Mouse (Mus musculus) neural tube, embryonic 11.5 days (tissue): ENCODE measurements around the gene Ppp1r9a. TPM values are rescaled to one million over a fixed set of nuclear protein-coding genes. Genes with fewer than 3 reads are reported as not detected.
"Not testable (repeated sequence)": the region's sequence is repeated elsewhere in the genome, so short reads cannot be mapped to it uniquely, and the experiment has no call there.

Source experiments
- ATAC-seq: fragments of 200-750 bp; cut with Nextera tagmentation; 2 replicates; pipeline ENCODE4 v1.8.0; 2017; ENCODE audit warnings: moderate number of reproducible peaks, mild to moderate bottlenecking, moderate TSS enrichment, moderate library complexity; ENCODE audit not compliant: insufficient read depth, low FRiP score, low TSS enrichment
- DNase-seq: peaks from one replicate; pipeline ENCODE4 v3.0.0-alpha.2; 2015; ENCODE audit warnings: low spot score
- H3K27ac ChIP-seq: fragments of 300-500 bp; sonication (generic); 2 replicates; pipeline ENCODE4 v1.5.1; 2014; ENCODE audit warnings: low read depth, mild to moderate bottlenecking, low read length
- H3K27me3 ChIP-seq: fragments of 300-500 bp; sonication (generic); 2 replicates; pipeline ENCODE4 v1.6.1; 2014; ENCODE audit warnings: mild to moderate bottlenecking, low read length, mixed read lengths; ENCODE audit not compliant: control insufficient read depth, insufficient read depth
- H3K36me3 ChIP-seq: fragments of 300-500 bp; sonication (generic); 2 replicates; pipeline ENCODE4 v1.6.1; 2014; ENCODE audit warnings: mild to moderate bottlenecking, low read length, moderate library complexity, mixed read lengths; ENCODE audit not compliant: control insufficient read depth, insufficient read depth
- H3K4me1 ChIP-seq: fragments of 300-500 bp; sonication (generic); 2 replicates; pipeline ENCODE4 v1.6.1; 2014; ENCODE audit warnings: low read length, mixed read lengths; ENCODE audit not compliant: control insufficient read depth, insufficient read depth
- H3K4me2 ChIP-seq: fragments of 300-500 bp; sonication (generic); 2 replicates; pipeline ENCODE4 v1.6.1; 2014; ENCODE audit warnings: low read depth, mild to moderate bottlenecking, moderate library complexity
- H3K4me3 ChIP-seq: fragments of 300-500 bp; sonication (generic); 2 replicates; pipeline ENCODE4 v1.5.1; 2014; ENCODE audit warnings: low read depth, low read length
- H3K9ac ChIP-seq: fragments of 300-500 bp; sonication (generic); 2 replicates; pipeline ENCODE4 v1.6.1; 2014; ENCODE audit warnings: mild to moderate bottlenecking, low read length
- H3K9me3 ChIP-seq: fragments of 300-500 bp; sonication (generic); 2 replicates; pipeline ENCODE4 v1.6.1; 2016; ENCODE audit warnings: low read length; ENCODE audit not compliant: control insufficient read depth
- WGBS: fragments of 180-500 bp; shearing (Covaris S2); extraction: QIAGEN DNeasy Blood & Tissue Kit; methylation state at CpG from one replicate; pipeline ENCODE4 v1.1.7; 2014; 5-methylcytosine and 5-hydroxymethylcytosine counted together
- polyA plus RNA-seq: library from polyadenylated mRNA; unstranded; fragments of >200 nt; fragmentation: Nextera tagmentation; extraction: Ambion mirVana; gene quantifications from 2 replicates; pipeline ENCODE4 v1.2.1, GENCODE M21; 2014

The Ppp1r9a gene
- polyA plus RNA-seq, 1 experiment from 2014 or later = 16.7 TPM

DNA sequence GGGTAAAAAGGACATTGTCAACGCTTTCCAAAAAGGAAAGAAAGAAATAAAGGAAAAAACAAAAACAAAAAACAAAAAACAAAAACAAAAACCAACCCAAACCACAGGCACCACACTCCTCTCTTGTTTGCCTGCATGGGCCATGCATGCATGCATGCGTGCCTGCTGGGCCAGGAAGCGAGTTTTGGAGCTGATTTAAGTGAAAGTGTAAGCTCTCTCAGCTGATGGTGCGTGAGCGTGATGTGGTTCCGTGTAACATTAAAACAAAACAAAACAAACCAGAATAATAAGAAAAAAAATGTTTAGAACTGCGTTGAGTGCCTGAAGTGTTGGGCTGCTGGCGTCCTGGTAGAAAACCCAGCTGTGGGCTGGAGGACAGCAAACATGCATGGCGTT, 1.3 kb downstream of the Ppp1r9a start:
- Histone ChIP-seq H3K36me3 (peaks cover 2% of the 10 kb centered on the region), H3K9ac (peak overlapping the region; percentile 80), H3K9me3 (no peaks in the 10 kb centered on the region), H3K27ac (peak overlapping the region; percentile 99), H3K27me3 (no peaks in the 10 kb centered on the region), H3K4me1 (peaks cover 8% of the 10 kb centered on the region), H3K4me2 (peak overlapping the region; percentile 53), H3K4me3 (peak overlapping the region; percentile 72)
- WGBS = 5% methylated on average over 9 of the region's 9 CpGs
- DNase-seq (no peak), ATAC-seq (peak; percentile 19; the same call in 1 of the 2 replicates)

DNA sequence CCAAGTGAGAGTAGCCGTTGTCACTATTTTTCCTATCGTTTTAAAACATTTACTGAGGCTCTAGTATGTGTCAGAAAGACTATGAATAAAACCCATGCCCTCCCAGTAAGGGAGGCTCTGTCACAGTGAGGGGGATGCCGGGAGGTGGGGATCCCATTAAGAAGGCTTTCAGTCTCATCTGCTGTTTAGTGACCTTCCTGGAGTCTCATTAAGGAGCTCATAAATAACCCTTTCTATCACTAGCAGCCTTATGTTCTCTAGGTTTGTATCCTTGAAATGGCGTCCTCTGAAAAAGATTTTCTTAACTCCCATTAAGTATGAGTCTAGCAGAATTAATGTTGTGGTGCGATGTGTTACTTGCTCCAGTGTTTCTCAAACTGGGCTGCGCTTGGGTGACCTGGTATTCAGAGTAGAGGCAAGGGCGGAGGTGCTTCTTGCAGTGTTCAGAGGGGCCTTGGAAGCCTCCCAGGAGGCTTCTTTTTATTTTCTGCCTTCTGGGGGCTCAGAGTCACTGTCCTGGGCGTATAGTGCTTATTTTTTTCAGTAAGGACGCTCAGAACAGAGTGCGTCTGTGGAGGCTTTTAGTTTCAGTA, 7.4 kb downstream of the Ppp1r9a start:
- H3K9ac ChIP-seq = peak overlapping the region; percentile 41
- ATAC-seq = peak; percentile 71

DNA sequence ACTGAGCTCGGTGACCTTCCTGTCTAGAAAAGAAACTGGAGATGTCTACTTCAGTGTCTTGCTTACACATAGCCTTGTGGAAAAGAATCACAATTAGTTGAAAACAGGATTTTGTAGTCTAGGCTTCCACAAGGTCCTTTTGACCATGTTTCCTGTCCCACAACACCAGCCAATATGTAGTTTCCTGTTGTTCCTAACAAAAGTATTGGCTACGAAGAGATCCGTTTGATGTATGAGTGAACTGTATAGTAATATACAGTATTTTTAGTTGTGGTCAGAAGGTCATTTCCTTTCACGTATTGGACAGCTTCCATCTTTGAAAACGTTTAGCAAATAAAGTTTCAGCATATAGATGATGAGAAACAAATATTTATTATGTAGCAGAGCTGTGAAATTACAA, 15.8 kb downstream of the Ppp1r9a start:
- no peak overlapping the region for H3K27ac ChIP-seq
- 87% methylated on average over 5 of the region's 5 CpGs for WGBS
- no peaks in the 10 kb centered on the region; the same call in 1 of the 2 replicates for H3K36me3 ChIP-seq
- H3K9me3 ChIP-seq = no peaks in the 10 kb centered on the region
- no peak overlapping the region for H3K4me2 ChIP-seq
- ATAC-seq = no peak
- no peak overlapping the region for H3K9ac ChIP-seq
- H3K4me1 ChIP-seq = no peaks in the 10 kb centered on the region
- H3K4me3 ChIP-seq = no peak overlapping the region
- no peak for DNase-seq
- H3K27me3 ChIP-seq = no peaks in the 10 kb centered on the region

More for the DNA sequence above, 7.4 kb downstream of the Ppp1r9a start:
- Histone ChIP-seq H3K9me3 (no peaks in the 10 kb centered on the region), H3K27me3 (no peaks in the 10 kb centered on the region), H3K27ac (peak overlapping the region; percentile 53), H3K4me2 (no peak overlapping the region; the same call in 1 of the 2 replicates), H3K36me3 (peaks cover 2% of the 10 kb centered on the region), H3K4me1 (peaks cover 12% of the 10 kb centered on the region), H3K4me3 (no peak overlapping the region)
- peak; percentile 37 for DNase-seq
- WGBS = 28% methylated on average over 10 of the region's 10 CpGs

DNA sequence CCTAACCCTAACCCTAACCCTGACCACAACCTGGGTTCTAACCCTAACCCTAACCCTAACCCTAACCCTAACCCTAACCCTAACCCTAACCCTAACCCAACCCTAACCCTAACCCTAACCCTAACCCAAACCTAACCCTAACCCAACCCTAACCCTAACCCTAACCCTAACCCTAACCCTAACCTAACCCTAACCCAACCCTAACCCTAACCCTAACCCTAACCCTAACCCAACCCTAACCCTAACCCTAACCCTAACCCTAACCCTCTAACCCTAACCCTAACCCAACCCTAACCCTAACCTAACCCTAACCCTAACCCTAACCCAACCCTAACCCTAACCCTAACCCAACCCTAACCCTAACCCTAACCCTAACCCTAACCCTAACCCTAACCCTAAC, 21.1 kb downstream of the Ppp1r9a start:
- not testable (repeated sequence) for H3K27me3 ChIP-seq, H3K9me3 ChIP-seq, DNase-seq, H3K36me3 ChIP-seq, H3K9ac ChIP-seq, H3K4me1 ChIP-seq, H3K4me2 ChIP-seq, H3K27ac ChIP-seq, H3K4me3 ChIP-seq
- ATAC-seq = peak; percentile 61

DNA sequence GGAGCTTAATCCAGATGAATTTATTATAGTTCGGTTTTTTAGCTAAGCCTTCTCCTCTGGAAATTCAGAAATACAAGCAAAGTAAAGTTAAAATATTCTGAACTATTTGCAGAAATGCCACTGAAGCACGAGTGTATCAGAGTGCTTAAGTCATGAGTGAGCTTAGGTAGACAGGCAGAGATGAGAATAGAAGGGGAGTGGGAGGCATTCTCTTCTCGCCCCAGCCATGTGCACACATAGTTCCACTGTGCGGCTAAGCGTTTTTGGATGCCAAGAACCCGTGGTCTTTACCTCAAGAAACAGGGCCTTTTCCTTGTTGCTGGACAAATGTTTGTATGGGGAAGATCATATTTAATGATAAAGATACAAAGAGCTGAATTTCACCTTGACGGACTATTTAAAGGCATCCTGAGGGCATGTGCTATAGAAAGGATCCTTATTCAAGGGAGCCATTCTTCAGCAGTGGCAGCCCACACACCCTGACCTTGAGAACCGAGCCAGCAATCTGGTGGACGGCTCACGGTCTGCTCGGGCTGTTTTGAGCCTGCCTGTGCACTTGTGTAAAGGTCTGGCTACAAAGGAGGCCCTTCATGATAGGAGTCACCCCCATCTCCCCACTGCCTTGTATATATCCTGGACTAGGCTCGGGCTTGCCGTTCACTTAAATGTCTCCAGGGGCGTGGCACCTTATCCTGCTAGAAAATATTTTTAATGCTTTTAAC, 23.4 kb downstream of the Ppp1r9a start:
- 78% methylated on average over 14 of the region's 14 CpGs for WGBS
- H3K27me3 ChIP-seq = no peaks in the 10 kb centered on the region
- H3K9ac ChIP-seq = no peak overlapping the region
- no peaks in the 10 kb centered on the region for H3K36me3 ChIP-seq
- DNase-seq (no peak), ATAC-seq (no peak)
- no peak overlapping the region for H3K27ac ChIP-seq
- H3K4me3 ChIP-seq = no peak overlapping the region
- H3K9me3 ChIP-seq = no peaks in the 10 kb centered on the region
- no peaks in the 10 kb centered on the region for H3K4me1 ChIP-seq
- no peak overlapping the region for H3K4me2 ChIP-seq

DNA sequence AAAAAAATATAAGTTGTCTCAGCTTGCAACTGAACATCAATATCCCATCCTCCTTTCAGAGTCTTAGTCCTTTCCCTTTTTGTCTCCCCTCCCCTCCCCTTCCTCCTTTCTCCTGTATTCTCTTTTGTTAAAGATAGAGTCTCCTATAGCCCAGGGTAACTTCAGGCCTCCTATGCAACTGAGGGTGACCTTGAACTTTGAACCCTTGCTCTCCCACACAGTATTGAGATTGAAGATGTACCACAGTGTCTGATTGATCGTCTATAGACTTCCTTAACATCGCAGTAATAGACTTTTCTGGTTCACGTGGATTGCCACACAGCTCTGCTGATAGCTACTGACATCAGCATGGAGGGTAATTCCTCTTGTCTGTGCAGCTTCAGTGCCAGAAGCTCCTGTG, 27.6 kb downstream of the Ppp1r9a start:
- Histone ChIP-seq H3K4me2 (no peak overlapping the region), H3K9me3 (no peaks in the 10 kb centered on the region), H3K27ac (no peak overlapping the region), H3K4me3 (no peak overlapping the region), H3K27me3 (no peaks in the 10 kb centered on the region), H3K36me3 (no peaks in the 10 kb centered on the region), H3K9ac (no peak overlapping the region), H3K4me1 (no peaks in the 10 kb centered on the region)
- ATAC-seq (no peak), DNase-seq (no peak)
- 80% methylated on average over 3 of the region's 3 CpGs for WGBS

DNA sequence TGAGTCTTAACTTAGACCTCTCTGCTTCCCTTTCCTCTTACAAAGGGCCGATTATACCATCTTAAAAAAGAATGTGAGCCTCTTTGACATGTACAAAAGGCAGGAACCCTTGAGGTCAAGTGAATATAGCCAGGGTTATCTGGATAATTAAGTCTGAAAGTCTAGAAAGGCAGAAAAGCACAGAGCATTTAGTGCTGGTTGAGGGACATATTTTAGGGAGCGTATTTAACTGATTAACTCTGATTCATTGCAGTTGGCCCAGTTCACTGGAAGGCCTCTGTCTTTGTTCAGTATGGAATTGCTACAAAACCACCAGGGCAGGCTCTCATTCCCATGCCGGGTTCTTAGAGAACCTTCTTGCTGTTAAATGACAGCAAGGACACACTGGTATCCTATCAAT, 36.2 kb downstream of the Ppp1r9a start:
- no peak overlapping the region for H3K9ac ChIP-seq
- WGBS = 29% methylated on average over 3 of the region's 3 CpGs
- no peaks in the 10 kb centered on the region for H3K36me3 ChIP-seq
- no peak for DNase-seq
- no peak overlapping the region for H3K4me3 ChIP-seq
- H3K9me3 ChIP-seq = no peaks in the 10 kb centered on the region
- no peak overlapping the region for H3K4me2 ChIP-seq
- no peaks in the 10 kb centered on the region for H3K27me3 ChIP-seq
- ATAC-seq = no peak; the same call in 1 of the 2 replicates
- H3K27ac ChIP-seq = no peak overlapping the region
- peaks cover 3% of the 10 kb centered on the region for H3K4me1 ChIP-seq

DNA sequence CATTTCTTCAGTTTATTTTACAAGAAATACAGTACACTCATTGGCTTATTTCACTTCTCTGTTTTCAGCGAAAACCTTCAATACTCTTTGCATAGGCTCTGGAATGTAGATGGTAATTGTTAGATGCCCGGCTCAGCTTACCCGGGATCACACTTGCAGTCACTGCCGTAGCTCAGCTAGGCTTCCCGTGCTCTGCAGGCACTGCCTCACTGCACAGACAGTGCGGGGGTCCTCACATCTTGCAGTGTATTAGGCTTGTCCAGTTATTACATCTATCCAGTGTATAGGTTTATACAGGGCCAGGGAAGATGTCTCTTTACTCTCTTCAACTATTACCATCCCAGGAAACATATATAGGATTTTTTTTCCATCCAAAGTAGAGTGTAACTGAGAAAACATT, 37.4 kb downstream of the Ppp1r9a start:
- Histone ChIP-seq H3K27me3 (no peaks in the 10 kb centered on the region), H3K4me1 (peaks cover 3% of the 10 kb centered on the region), H3K4me2 (no peak overlapping the region), H3K9me3 (no peaks in the 10 kb centered on the region), H3K27ac (no peak overlapping the region), H3K9ac (no peak overlapping the region), H3K36me3 (no peaks in the 10 kb centered on the region), H3K4me3 (no peak overlapping the region)
- ATAC-seq (no peak), DNase-seq (no peak)
- WGBS = 73% methylated on average over 6 of the region's 6 CpGs

DNA sequence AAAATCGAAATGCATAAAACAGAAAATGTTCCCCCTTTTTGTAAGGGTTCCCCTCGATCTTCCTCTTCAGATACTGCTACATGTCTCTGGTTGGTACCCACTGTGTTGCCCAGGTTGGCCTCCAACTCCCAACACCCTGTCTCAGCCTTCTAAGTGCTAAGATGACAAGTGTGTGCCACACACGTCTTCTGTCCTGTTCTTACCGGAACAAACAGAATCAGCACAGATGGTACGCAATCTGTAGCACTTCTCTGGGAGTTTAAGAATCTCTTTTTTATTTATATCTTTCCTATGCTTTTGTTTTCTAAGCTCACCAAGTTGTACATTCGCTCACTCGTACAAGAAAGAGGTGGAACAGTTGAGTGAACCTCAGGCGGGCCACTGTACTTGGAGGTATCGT, 37.9 kb downstream of the Ppp1r9a start:
- H3K9ac ChIP-seq = no peak overlapping the region
- ATAC-seq = no peak
- WGBS = 93% methylated on average over 9 of the region's 9 CpGs
- H3K4me2 ChIP-seq = no peak overlapping the region
- H3K9me3 ChIP-seq = no peaks in the 10 kb centered on the region
- no peaks in the 10 kb centered on the region for H3K36me3 ChIP-seq
- no peak overlapping the region for H3K27ac ChIP-seq
- H3K4me1 ChIP-seq = peaks cover 3% of the 10 kb centered on the region
- no peak for DNase-seq
- H3K27me3 ChIP-seq = no peaks in the 10 kb centered on the region
- no peak overlapping the region for H3K4me3 ChIP-seq
